Mouse (Mus musculus) inflammation-experienced regulatory T-cells, adult 6 months (primary cell): Measurements from ENCODE around the gene Npas3. TPM values are rescaled to one million over a fixed set of nuclear protein-coding genes. Genes with fewer than 3 reads are reported as not detected.

Experiments used
- ATAC-seq: one replicate; pipeline ENCODE4 v1.8.0; 2017
- polyA plus RNA-seq, 3 experiments: library from polyadenylated mRNA; unstranded; fragments of 100-300 nt; shearing (Covaris generic); gene quantifications; one replicate each; pipeline ENCODE4 v1.2.1; 2017

Npas3 gene
- polyA plus RNA-seq, 3 experiments from 2014 or later, result 0.09 TPM; not detected in 2

GRCm38 (mm10) chr12:53814291-53814690 is 565.8 kb downstream of the Npas3 start:
- ATAC-seq, result no peak

- ATAC-seq, result no peak
Measured at GRCm38 (mm10) chr12:53819982-53820381, 571.5 kb downstream of the Npas3 start.

- no peak for ATAC-seq
Measured at GRCm38 (mm10) chr12:53822881-53823280, 574.4 kb downstream of the Npas3 start.

- ATAC-seq, result no peak
Measured at GRCm38 (mm10) chr12:53825251-53825650, 576.8 kb downstream of the Npas3 start.

GRCm38 (mm10) chr12:53825898-53826605 is 577.6 kb downstream of the Npas3 start:
- no peak for ATAC-seq

- ATAC-seq, result no peak
Measured at GRCm38 (mm10) chr12:53826812-53827211, 578.3 kb downstream of the Npas3 start.

GRCm38 (mm10) chr12:53832590-53832989 is 584.1 kb downstream of the Npas3 start:
- ATAC-seq, result no peak

- ATAC-seq, result no peak
Measured at GRCm38 (mm10) chr12:53833348-53833747, 584.9 kb downstream of the Npas3 start.

- no peak for ATAC-seq
Measured at GRCm38 (mm10) chr12:53836031-53836790, 587.7 kb downstream of the Npas3 start.

GRCm38 (mm10) chr12:53837408-53837807 is 588.9 kb downstream of the Npas3 start:
- no peak for ATAC-seq

- no peak for ATAC-seq
Measured at GRCm38 (mm10) chr12:53838541-53838940, 590.1 kb downstream of the Npas3 start.

- no peak for ATAC-seq
Measured at GRCm38 (mm10) chr12:53841928-53842671, 593.6 kb downstream of the Npas3 start.

GRCm38 (mm10) chr12:53843626-53844025 is 595.1 kb downstream of the Npas3 start:
- ATAC-seq, result no peak

GRCm38 (mm10) chr12:53846154-53846665 is 597.7 kb downstream of the Npas3 start:
- no peak for ATAC-seq

- no peak for ATAC-seq
Measured at GRCm38 (mm10) chr12:53849263-53849662, 600.8 kb downstream of the Npas3 start.

- no peak for ATAC-seq
Measured at GRCm38 (mm10) chr12:53852432-53852831, 604.0 kb downstream of the Npas3 start.

GRCm38 (mm10) chr12:53860176-53860575 is 611.7 kb downstream of the Npas3 start:
- no peak for ATAC-seq

GRCm38 (mm10) chr12:53862281-53862680 is 613.8 kb downstream of the Npas3 start:
- no peak for ATAC-seq

- ATAC-seq, result no peak
Measured at GRCm38 (mm10) chr12:53864436-53865136, 616.1 kb downstream of the Npas3 start.

- ATAC-seq, result no peak
Measured at GRCm38 (mm10) chr12:53865691-53866090, 617.2 kb downstream of the Npas3 start.

- ATAC-seq, result no peak
Measured at GRCm38 (mm10) chr12:53869981-53870380, 621.5 kb downstream of the Npas3 start.

- no peak for ATAC-seq
Measured at GRCm38 (mm10) chr12:53875226-53875625, 626.7 kb downstream of the Npas3 start.
